Comparison of ENCODE assay signal across 14 mouse cellular contexts in genomic region chr5:27399111-27399510, GRCm38 (mm10).
"Had no signal": no experiment of that assay in that cellular context is flagged by ENCODE, and none has a peak within 500 bp of the region (broad histone marks: within the 10 kb centered on the region; RNA-seq: fewer than 3 reads in every experiment).

No protein-coding gene starts in this region.

- H3K9me3 ChIP-seq: limb, embryonic 13.5 days; neural tube, embryonic 13.5 days had no signal

- H3K27me3 ChIP-seq: limb, embryonic 13.5 days; neural tube, embryonic 13.5 days had no signal

- H3K4me3 ChIP-seq: limb, embryonic 13.5 days; neural tube, embryonic 13.5 days had no signal

- H3K4me2 ChIP-seq: limb, embryonic 13.5 days; neural tube, embryonic 13.5 days had no signal

- DNase-seq: kidney, adult 8-10 months; kidney, postnatal 25 days; layer of hippocampus, adult 9-11 months; left cerebral cortex, postnatal 4 days; lung, adult 2 months; lung, postnatal 36 days; right cerebral cortex, postnatal 25 days; thymus, postnatal 4 days had no signal

- H3K27ac ChIP-seq: limb, embryonic 13.5 days; liver, embryonic 14.5 days; neural tube, embryonic 13.5 days; stomach, postnatal 0 days had no signal

- ATAC-seq: intestine, embryonic 16.5 days; lung, postnatal 0 days had no signal

- H3K9ac ChIP-seq: limb, embryonic 13.5 days; liver, embryonic 14.5 days; neural tube, embryonic 13.5 days had no signal

- H3K36me3 ChIP-seq: limb, embryonic 13.5 days had no signal

- H3K4me1 ChIP-seq: limb, embryonic 13.5 days had no signal
